Mouse (Mus musculus): Measurements from ENCODE around the gene Lmnb2. TPM values are rescaled to one million over a fixed set of nuclear protein-coding genes. Genes with fewer than 3 reads are reported as not detected.

Lmnb2 gene
- polyA plus RNA-seq, 1 experiment, result 8.5 TPM

DNA sequence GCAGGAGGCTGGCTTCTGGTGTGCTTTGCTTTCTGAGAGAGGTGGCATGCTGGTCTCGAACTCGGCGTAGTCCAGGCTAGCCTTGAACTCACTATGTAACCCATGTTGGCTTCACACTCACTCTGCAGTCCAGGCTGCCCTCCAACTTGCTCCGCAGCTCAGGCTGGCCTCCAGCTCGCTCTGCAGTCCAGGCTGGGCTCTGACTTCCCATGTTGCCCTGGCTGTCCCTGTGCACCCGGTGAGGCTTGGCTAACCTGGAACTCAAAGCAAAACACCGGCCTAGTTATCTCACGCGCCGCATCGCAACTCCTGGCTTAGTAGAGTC, 62.3 kb downstream of the Lmnb2 start:
- 12% methylated on average over 11 of the region's 11 CpGs for WGBS
- no peaks in the 10 kb centered on the region for H3K27me3 ChIP-seq (replicated peaks; ENCODE audit: control insufficient read depth, insufficient read depth, low read length)
- H3K27ac ChIP-seq (ENCODE audit: insufficient read depth, low read depth, low read length), result no peak overlapping the region
- peak overlapping the region; percentile 89 for H3K4me3 ChIP-seq (ENCODE audit: insufficient read depth, low read depth, low read length)
- peak; percentile 7 for DNase-seq
- TF ChIP-seq CTCF (conservative IDR thresholded peaks at IDR 0.05; ENCODE audit: insufficient read depth, insufficient read length, low read depth, low read length), result no peak
- no peak for TF ChIP-seq POLR2A (IDR thresholded peaks at IDR 0.05; ENCODE audit: low read depth, low read length)
- H3K4me1 ChIP-seq (ENCODE audit: control insufficient read depth, insufficient read depth, low read length), result peaks cover 7% of the 10 kb centered on the region
- no peaks in the 10 kb centered on the region for H3K36me3 ChIP-seq (ENCODE audit: control insufficient read depth, insufficient read depth, low read length)

DNA sequence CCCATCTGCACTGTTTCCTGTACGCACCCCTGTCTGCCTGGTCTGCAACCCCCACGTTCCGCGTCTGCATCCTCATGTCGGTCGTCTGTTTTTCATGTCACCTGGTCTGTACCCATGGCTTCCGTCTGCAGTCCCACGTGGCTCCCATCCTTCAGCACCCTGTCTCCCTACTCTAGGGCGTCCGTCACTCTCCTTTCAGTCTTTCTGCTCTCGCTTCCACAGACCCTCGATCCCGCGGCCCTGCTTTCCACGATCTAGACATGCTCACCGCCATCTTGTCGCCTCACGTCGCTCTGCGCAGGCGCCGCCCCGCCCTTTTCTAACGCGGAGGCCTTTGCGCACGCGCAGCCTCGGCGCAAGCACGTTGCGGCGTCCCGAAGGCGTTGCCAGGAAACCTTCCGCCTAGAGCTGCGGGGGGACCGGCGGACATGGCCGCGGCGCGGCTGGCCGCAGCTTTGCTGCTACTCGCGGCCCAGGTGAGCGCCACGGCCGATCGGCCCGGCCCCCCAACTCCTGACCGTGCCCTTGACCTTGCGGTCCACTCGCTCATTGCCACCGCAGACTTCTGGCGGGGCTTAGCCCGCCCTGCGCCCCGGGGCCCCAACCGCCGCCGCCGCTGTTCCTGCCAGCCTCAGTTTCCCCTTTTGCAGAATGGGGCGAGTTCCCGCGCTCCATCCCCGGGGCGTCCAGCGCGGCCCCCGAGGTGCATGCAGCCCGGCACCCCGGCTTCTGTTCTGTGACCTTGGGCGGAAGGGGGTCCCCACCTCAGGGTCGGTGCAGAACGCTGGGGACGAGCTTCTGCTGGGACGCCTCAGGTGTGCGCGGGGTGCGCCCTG, 62.9 kb downstream of the Lmnb2 start, which contains the start of the genes Lsm7 and Sppl2b:
TSS of gene Lsm7 (minus strand) at position 297 of the 836 bp plus-strand sequence.
TSS of gene Sppl2b (plus strand) at position 363 of the 836 bp plus-strand sequence.
- Histone ChIP-seq H3K27me3 (replicated peaks; ENCODE audit: control insufficient read depth, insufficient read depth, low read length) (no peaks in the 10 kb centered on the region), H3K4me3 (ENCODE audit: insufficient read depth, low read depth, low read length) (peak within 1 kb of the TSS; percentile 89), H3K27ac (ENCODE audit: insufficient read depth, low read depth, low read length) (no peak within 1 kb of the TSS), H3K36me3 (ENCODE audit: control insufficient read depth, insufficient read depth, low read length) (no peaks in the 10 kb centered on the region), H3K4me1 (ENCODE audit: control insufficient read depth, insufficient read depth, low read length) (peaks cover 7% of the 10 kb centered on the region)
- WGBS, result under 1% methylated on average over 81 of the region's 81 CpGs
- peak; percentile 97 for DNase-seq
- TF ChIP-seq CTCF (conservative IDR thresholded peaks at IDR 0.05; ENCODE audit: insufficient read depth, insufficient read length, low read depth, low read length) (no peak), POLR2A (IDR thresholded peaks at IDR 0.05; ENCODE audit: low read depth, low read length) (peak; percentile 85)

Other genes with a start within 250 kb of the Lmnb2 start
- gene Mknk2, start 240.1 kb downstream of the Lmnb2 start, polyA plus RNA-seq (2012; rRNA removed), result 163 and 210 TPM in 2 replicates
- 14.3 and 19.5 TPM in 2 replicates for gene Mob3a, start 216.3 kb downstream of the Lmnb2 start, polyA plus RNA-seq (2012; rRNA removed)
- 36.8 and 39.5 TPM in 2 replicates for gene Izumo4, start 216.1 kb downstream of the Lmnb2 start, polyA plus RNA-seq (2012; rRNA removed)
- gene Ap3d1, start 176.0 kb downstream of the Lmnb2 start, polyA plus RNA-seq (2012; rRNA removed), result 87.7 and 105 TPM in 2 replicates
- 18.4 and 19.5 TPM in 2 replicates for gene Dot1l, start 163.0 kb downstream of the Lmnb2 start, polyA plus RNA-seq (2012; rRNA removed)
- gene Sf3a2, start 120.0 kb downstream of the Lmnb2 start, polyA plus RNA-seq (2012; rRNA removed), result 22.6 and 23.1 TPM in 2 replicates
- gene Plekhj1, start 119.6 kb downstream of the Lmnb2 start, polyA plus RNA-seq (2012; rRNA removed), result 36.9 and 39.3 TPM in 2 replicates
- gene Amh, start 113.0 kb downstream of the Lmnb2 start, polyA plus RNA-seq (2012; rRNA removed), result 0.17 and 0.23 TPM in 2 replicates
- gene Jsrp1, start 104.7 kb downstream of the Lmnb2 start, polyA plus RNA-seq (2012; rRNA removed), result 0.20 and 3.2 TPM in 2 replicates
- 1,045 and 1,074 TPM in 2 replicates for gene Oaz1, start 91.6 kb downstream of the Lmnb2 start, polyA plus RNA-seq (2012; rRNA removed)
- 0.03 and 0.09 TPM in 2 replicates for gene Lingo3, start 74.2 kb downstream of the Lmnb2 start, polyA plus RNA-seq (2012; rRNA removed)
- gene Lsm7, start 63.0 kb downstream of the Lmnb2 start, polyA plus RNA-seq (2012; rRNA removed), result 79.0 and 98.1 TPM in 2 replicates
- 58.2 and 88.0 TPM in 2 replicates for gene Sppl2b, start 63.0 kb downstream of the Lmnb2 start, polyA plus RNA-seq (2012; rRNA removed)
- gene Tmprss9, start 46.4 kb downstream of the Lmnb2 start, polyA plus RNA-seq (2012; rRNA removed), result 0.33 and 0.52 TPM in 2 replicates
- gene Timm13, start 17.3 kb downstream of the Lmnb2 start, polyA plus RNA-seq (2012; rRNA removed), result 375 and 474 TPM in 2 replicates
- gene Gadd45b, start 11.8 kb upstream of the Lmnb2 start, polyA plus RNA-seq (2012; rRNA removed), result 10.1 and 11.3 TPM in 2 replicates
- gene Gng7, start 96.7 kb upstream of the Lmnb2 start, polyA plus RNA-seq (2012; rRNA removed), result 1.9 and 2.0 TPM in 2 replicates
- gene Diras1, start 107.4 kb upstream of the Lmnb2 start, polyA plus RNA-seq (2012; rRNA removed), result 0.04 and 0.25 TPM in 2 replicates
- gene Slc39a3, start 119.2 kb upstream of the Lmnb2 start, polyA plus RNA-seq (2012; rRNA removed), result 37.5 and 39.6 TPM in 2 replicates
- gene Sgta, start 141.9 kb upstream of the Lmnb2 start, polyA plus RNA-seq (2012; rRNA removed), result 183 and 212 TPM in 2 replicates
- gene Thop1, start 151.8 kb upstream of the Lmnb2 start, polyA plus RNA-seq (2012; rRNA removed), result 22.2 and 26.1 TPM in 2 replicates
- gene Creb3l3, start 180.6 kb upstream of the Lmnb2 start, polyA plus RNA-seq (2012; rRNA removed), result 0.20 and 0.52 TPM in 2 replicates
- gene Map2k2, start 187.7 kb upstream of the Lmnb2 start, polyA plus RNA-seq (2012; rRNA removed), result 173 and 180 TPM in 2 replicates
- 36.0 and 37.1 TPM in 2 replicates for gene Zbtb7a, start 217.0 kb upstream of the Lmnb2 start, polyA plus RNA-seq (2012; rRNA removed)
- 34.6 and 36.8 TPM in 2 replicates for gene Pias4, start 249.7 kb upstream of the Lmnb2 start, polyA plus RNA-seq (2012; rRNA removed)

Measured in kidney, adult 2 months (tissue).